Mouse (Mus musculus) bone marrow, adult 2 months (tissue): Measurements from ENCODE around the gene Lrrc7.

Experiments used
- CTCF ChIP-seq: fragments of 200-500 bp; IDR thresholded peaks from 2 replicates; pipeline ENCODE4 v1.5.1; 2011; ENCODE audit warnings: low read length, control low read depth; ENCODE audit not compliant: control insufficient read depth, insufficient read depth
- POLR2A ChIP-seq: fragments of 200-500 bp; IDR thresholded peaks from 2 replicates; pipeline ENCODE4 v1.6.1; 2011; ENCODE audit warnings: low read depth, mild to moderate bottlenecking, control low read depth, low read length, borderline replicate concordance; ENCODE audit not compliant: control insufficient read depth

- no peak for TF ChIP-seq CTCF
- TF ChIP-seq POLR2A: no peak
These were observed 456.8 kb downstream of the Lrrc7 start for GRCm38 (mm10) chr3:158105260-158105659.
